Mouse (Mus musculus) macrophage (primary cell): Measurements from ENCODE around the gene Ripor2. TPM values are rescaled to one million over a fixed set of nuclear protein-coding genes. Genes with fewer than 3 reads are reported as not detected.

Source experiments
- H3K27ac ChIP-seq: fragments of 350-480 bp; formaldehyde crosslinking; 2 replicates; pipeline ENCODE4 v1.9.0; 2021
- H3K36me3 ChIP-seq: fragments of 350-480 bp; formaldehyde crosslinking; 2 replicates; pipeline ENCODE4 v1.9.0; 2021; ENCODE audit errors: inconsistent target
- H3K4me3 ChIP-seq: fragments of 350-480 bp; formaldehyde crosslinking; 2 replicates; pipeline ENCODE4 v1.9.0; 2021; ENCODE audit errors: inconsistent target
- H3K79me2 ChIP-seq: fragments of 350-480 bp; formaldehyde crosslinking; 2 replicates; pipeline ENCODE4 v1.9.0; 2021; ENCODE audit errors: inconsistent target
- WGBS: methylation state at CpG from one replicate; pipeline ENCODE4 v1.1.7; 2026; ENCODE audit warnings: inconsistent platforms; ENCODE audit not compliant: missing documents; 5-methylcytosine and 5-hydroxymethylcytosine counted together
- polyA plus RNA-seq: library from polyadenylated mRNA; stranded (reverse); fragments of 250-400 nt; gene quantifications from 3 replicates; pipeline ENCODE4 v1.2.4, GENCODE M21; 2018; ENCODE audit warnings: inconsistent platforms
- total RNA-seq, 78 experiments: library from RNA; depleted of rRNA; stranded (reverse); fragments of 250-400 nt; gene quantifications; 1 replicate in 9 of 78; 2 replicates in 24 of 78; 3 replicates in 43 of 78; 4 replicates in 2 of 78; pipeline ENCODE4 v1.2.4; 2018; ENCODE audit warnings: inconsistent platforms in 56 of 78

The Ripor2 gene
- 10 to 100 TPM in 1 of 26 experiments, 1 to 10 TPM in 25; 1.1 to 11.6 (median 3.5) TPM for total RNA-seq (2018; cell fraction: chromatin; rRNA removed)
- 1 to 10 TPM in 23 of 26 experiments, under 1 TPM in 3; 0.78 to 2.7 (median 1.5) TPM for total RNA-seq (2018; cell fraction: cytosol; rRNA removed)
- total RNA-seq (2018; cell fraction: nucleus; rRNA removed): 10 to 100 TPM in 1 of 26 experiments, 1 to 10 TPM in 25; 2.3 to 14.5 (median 5.0) TPM
- polyA plus RNA-seq: 0.46 to 2.3 TPM (median 1.3 TPM) in 3 replicates

- H3K36me3 ChIP-seq: no peaks in the 10 kb centered on the region
- H3K4me3 ChIP-seq: no peak within 1 kb of the TSS
- no peaks in the 10 kb centered on the region for H3K79me2 ChIP-seq
- 93% methylated on average over 10 of the region's 10 CpGs for WGBS
- no peak within 1 kb of the TSS for H3K27ac ChIP-seq
Observed at GRCm38 (mm10) chr13:24581833-24582232, at the start of gene Ripor2. Gene Ripor2 (plus strand): TSS chr13:24582189.

GRCm38 (mm10) chr13:24536531-24537167, 45.3 kb upstream of the Ripor2 start:
- H3K27ac ChIP-seq: no peak overlapping the region
- no peak overlapping the region for H3K4me3 ChIP-seq
- H3K79me2 ChIP-seq: no peaks in the 10 kb centered on the region
- 92% methylated on average over 6 of the region's 6 CpGs for WGBS
- no peaks in the 10 kb centered on the region for H3K36me3 ChIP-seq

- no peaks in the 10 kb centered on the region for H3K36me3 ChIP-seq
- WGBS: 94% methylated on average over 2 of the region's 2 CpGs
- no peaks in the 10 kb centered on the region for H3K79me2 ChIP-seq
- H3K27ac ChIP-seq: no peak overlapping the region
- no peak overlapping the region for H3K4me3 ChIP-seq
Observed at GRCm38 (mm10) chr13:24538012-24538411, 44.0 kb upstream of the Ripor2 start.

- 80% methylated on average over 5 of the region's 5 CpGs for WGBS
- Histone ChIP-seq H3K27ac (no peak overlapping the region), H3K4me3 (no peak overlapping the region), H3K36me3 (no peaks in the 10 kb centered on the region), H3K79me2 (no peaks in the 10 kb centered on the region)
Observed at GRCm38 (mm10) chr13:24538941-24539340, 43.0 kb upstream of the Ripor2 start.

- Histone ChIP-seq H3K27ac (no peak overlapping the region), H3K36me3 (no peaks in the 10 kb centered on the region), H3K4me3 (no peak overlapping the region), H3K79me2 (no peaks in the 10 kb centered on the region)
- WGBS: 85% methylated on average over 1 of the region's 1 CpGs
Observed at GRCm38 (mm10) chr13:24545677-24546076, 36.3 kb upstream of the Ripor2 start.

- H3K27ac ChIP-seq: no peak overlapping the region
- H3K79me2 ChIP-seq: no peaks in the 10 kb centered on the region
- 85% methylated on average over 12 of the region's 12 CpGs for WGBS
- no peaks in the 10 kb centered on the region for H3K36me3 ChIP-seq
- no peak overlapping the region for H3K4me3 ChIP-seq
Observed at GRCm38 (mm10) chr13:24546801-24547459, 35.1 kb upstream of the Ripor2 start.

- H3K36me3 ChIP-seq: no peaks in the 10 kb centered on the region
- no peak overlapping the region for H3K27ac ChIP-seq
- no peaks in the 10 kb centered on the region for H3K79me2 ChIP-seq
- H3K4me3 ChIP-seq: no peak overlapping the region
Observed at GRCm38 (mm10) chr13:24548911-24549310, 33.1 kb upstream of the Ripor2 start.

GRCm38 (mm10) chr13:24551100-24551931, 30.7 kb upstream of the Ripor2 start:
- no peak overlapping the region for H3K4me3 ChIP-seq
- WGBS: 98% methylated on average over 13 of the region's 14 CpGs
- H3K79me2 ChIP-seq: no peaks in the 10 kb centered on the region
- no peaks in the 10 kb centered on the region for H3K36me3 ChIP-seq
- H3K27ac ChIP-seq: no peak overlapping the region

GRCm38 (mm10) chr13:24552039-24552438, 29.9 kb upstream of the Ripor2 start:
- Histone ChIP-seq H3K4me3 (no peak overlapping the region), H3K79me2 (no peaks in the 10 kb centered on the region), H3K36me3 (no peaks in the 10 kb centered on the region), H3K27ac (no peak overlapping the region)
- 96% methylated on average over 4 of the region's 4 CpGs for WGBS

- no peaks in the 10 kb centered on the region for H3K79me2 ChIP-seq
- H3K36me3 ChIP-seq: no peaks in the 10 kb centered on the region
- 62% methylated on average over 5 of the region's 5 CpGs for WGBS
- no peak overlapping the region for H3K4me3 ChIP-seq
- H3K27ac ChIP-seq: no peak overlapping the region
Observed at GRCm38 (mm10) chr13:24561391-24561790, 20.6 kb upstream of the Ripor2 start.

- no peak overlapping the region for H3K27ac ChIP-seq
- no peak overlapping the region for H3K4me3 ChIP-seq
- 95% methylated on average over 8 of the region's 8 CpGs for WGBS
- H3K36me3 ChIP-seq: no peaks in the 10 kb centered on the region
- H3K79me2 ChIP-seq: no peaks in the 10 kb centered on the region
Observed at GRCm38 (mm10) chr13:24564706-24565105, 17.3 kb upstream of the Ripor2 start.

GRCm38 (mm10) chr13:24565230-24565949, 16.6 kb upstream of the Ripor2 start:
- WGBS: 90% methylated on average over 8 of the region's 8 CpGs
- no peak overlapping the region for H3K27ac ChIP-seq

GRCm38 (mm10) chr13:24565950-24566320, 16.1 kb upstream of the Ripor2 start:
- Histone ChIP-seq H3K27ac (no peak overlapping the region), H3K79me2 (no peaks in the 10 kb centered on the region), H3K4me3 (no peak overlapping the region), H3K36me3 (no peaks in the 10 kb centered on the region)
- WGBS: 94% methylated on average over 3 of the region's 3 CpGs

More at GRCm38 (mm10) chr13:24565230-24565949, 16.6 kb upstream of the Ripor2 start:
- Histone ChIP-seq H3K4me3 (no peak overlapping the region), H3K79me2 (no peaks in the 10 kb centered on the region), H3K36me3 (no peaks in the 10 kb centered on the region)

- Histone ChIP-seq H3K79me2 (no peaks in the 10 kb centered on the region), H3K27ac (no peak overlapping the region), H3K36me3 (no peaks in the 10 kb centered on the region), H3K4me3 (no peak overlapping the region)
- WGBS: 93% methylated on average over 11 of the region's 11 CpGs
Observed at GRCm38 (mm10) chr13:24567176-24567811, 14.7 kb upstream of the Ripor2 start.
